Mouse (Mus musculus) layer of hippocampus, adult 8-10 months (tissue): ENCODE measurements at regions not wholly inside any gene's neighbourhood (a gene's known extent, or its start where the extent isn't known, plus 50 kb on each side); places are given as distances from the start of the nearest gene placed in this dataset.

Experiments used
- DNase-seq, 2 experiments: peaks; one replicate each; pipeline ENCODE4 v3.0.0; 2022; ENCODE audit warnings: low spot score in 2 of 2

DNA sequence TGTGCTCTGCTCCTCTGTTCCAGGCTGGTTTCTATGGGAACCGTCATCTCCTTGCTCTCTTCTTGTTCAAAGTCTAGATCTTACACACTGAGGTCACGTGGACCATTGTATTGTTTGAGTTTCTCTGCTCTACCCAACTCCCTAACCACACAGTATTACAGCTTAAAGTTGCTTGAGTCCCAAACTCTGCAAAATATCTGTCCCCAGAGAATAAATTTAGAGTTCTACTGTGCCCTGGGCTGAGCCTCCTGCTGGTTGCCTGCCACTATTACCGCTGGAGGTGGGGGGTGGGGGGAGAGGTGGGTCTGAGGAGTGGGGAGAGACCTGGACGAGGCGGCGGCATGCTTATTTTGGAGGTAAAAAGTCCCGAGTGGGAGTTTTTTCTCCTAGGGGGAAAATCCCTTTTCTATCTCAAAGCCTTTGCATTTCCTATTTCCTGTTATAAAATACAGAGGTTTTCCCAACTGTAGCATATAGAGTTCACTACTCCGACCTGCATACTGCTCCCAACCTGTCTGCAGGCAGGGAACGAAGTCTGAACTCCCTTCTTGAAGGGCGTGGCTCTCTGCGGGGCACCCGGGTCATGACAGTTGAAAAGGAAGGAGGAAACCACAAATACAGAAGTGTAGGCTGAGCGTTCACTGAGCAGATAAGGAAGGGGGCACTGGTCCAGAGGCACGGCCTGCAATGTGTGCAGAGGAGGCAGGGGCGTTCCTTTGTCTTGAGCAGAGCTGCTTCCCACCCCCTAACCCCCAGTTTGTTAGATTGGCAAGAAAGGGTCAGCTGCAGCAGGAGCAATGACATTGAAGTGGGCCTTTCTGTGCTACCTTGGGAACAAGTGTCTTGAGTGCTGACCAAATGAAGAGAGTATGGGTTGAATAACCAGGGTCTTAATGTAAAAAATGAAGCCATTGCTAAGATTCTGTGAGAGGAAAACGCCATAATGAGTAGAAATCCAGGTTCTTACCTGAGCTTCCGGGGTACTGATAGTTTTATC is 188.7 kb downstream of the Akap7 start:
- no peak for DNase-seq

DNA sequence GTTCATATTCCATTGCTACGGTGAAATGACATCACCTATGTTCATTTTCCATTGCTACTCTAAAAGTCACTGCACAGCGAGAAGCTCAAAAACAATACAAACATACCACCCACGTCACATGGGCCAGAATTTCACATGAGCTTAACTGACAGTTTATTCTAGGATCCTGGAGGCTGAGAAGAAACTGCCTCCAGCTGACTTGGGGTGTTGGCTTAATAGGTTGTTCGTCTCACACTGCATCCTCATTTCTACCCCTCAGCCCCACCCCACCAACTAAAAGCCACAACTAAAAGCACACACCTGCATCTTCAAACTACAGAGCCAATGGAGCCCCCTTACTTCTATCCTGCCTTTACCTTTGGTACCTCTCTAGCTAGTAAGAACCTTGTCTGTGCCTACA is 187.0 kb upstream of the Arg1 start:
- no peak for DNase-seq

DNA sequence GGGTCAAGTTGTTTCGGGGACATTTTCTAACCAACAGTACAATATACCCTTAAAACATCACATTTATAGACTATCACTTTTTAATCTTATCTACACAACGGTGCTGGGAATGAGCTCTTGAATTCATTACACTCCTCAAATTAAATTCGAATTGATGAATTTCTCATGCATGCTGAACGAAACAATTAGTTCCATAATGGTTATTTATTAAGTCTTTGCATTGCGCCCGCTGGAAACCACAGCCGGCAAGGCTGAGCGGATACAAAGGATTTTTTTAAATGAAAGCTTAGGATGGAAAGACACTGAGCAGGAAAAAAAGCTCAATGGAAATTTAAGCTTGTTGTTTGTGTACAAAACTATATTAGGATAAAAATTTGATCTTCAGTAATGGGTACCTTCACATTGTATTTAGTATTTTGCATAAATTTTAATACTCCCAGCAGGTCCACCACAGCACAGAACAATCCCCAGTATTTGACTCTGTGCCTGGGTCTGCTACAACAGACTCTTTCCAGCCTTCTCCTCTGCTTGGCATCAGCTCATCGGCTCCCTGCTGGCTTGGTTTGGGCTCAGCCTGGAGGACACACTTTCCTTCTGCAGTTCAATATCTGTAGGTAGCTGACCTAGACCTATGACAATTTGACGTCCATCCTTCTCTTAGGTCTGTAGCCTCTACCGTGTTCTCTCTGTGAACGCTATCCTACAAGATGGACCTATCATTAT is 185.3 kb upstream of the Arg1 start:
- no peak for DNase-seq

DNA sequence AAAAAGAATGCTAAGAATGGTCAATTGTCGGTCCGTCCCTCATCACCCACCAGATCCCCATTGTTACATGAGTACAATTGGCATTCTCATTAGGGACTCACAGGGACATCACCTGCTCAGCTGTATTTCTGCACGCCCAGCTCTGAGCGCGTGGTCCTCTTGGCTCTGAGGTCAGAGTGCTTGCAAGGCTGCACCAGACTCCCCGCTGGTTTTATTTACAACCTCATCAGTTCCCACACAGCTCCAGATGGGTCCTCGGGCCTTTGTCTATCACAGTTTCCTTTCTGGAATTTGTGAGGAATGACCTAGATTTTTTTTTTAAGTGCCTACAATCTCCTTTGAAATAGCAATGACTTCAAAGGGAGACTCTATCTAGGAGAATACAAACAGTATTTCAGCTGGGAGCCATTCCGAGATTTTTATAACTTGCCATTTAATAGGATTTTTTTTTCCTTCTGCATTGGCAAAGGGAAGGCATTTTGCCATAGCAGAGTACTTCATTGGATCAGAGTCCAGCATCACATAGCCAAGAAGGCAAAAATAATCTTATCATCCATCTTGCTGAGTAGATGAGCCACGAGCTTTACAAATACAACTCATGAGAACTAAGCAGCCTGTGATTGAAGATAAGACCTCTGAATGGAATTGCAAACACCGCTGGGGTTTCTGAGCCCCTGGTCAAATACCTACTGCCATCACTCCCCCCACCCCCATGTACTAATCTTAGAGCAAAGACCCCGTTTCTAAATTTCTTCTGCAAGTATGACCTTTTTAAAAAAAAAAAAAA is 184.5 kb upstream of the Arg1 start:
- DNase-seq = peak in 1 of 2 experiments; percentile 14

DNA sequence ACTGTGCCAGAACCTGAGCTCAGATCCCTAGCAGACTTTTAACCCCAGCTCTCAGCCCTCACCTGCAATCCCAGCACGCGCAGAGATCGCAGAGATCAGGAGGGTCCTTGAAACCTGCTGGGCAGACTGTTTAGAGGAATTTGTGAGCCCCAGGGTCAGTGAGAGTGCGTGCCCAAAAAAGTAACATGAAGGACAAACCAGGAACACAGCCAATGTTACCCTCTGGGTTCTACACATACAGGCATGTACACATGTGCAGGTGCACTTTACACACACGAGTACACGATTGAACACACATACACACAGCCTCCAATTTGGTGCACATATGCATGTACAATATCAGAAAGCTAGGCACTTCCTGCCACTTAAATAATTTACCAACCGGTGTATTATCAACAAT is 183.9 kb upstream of the Arg1 start:
- DNase-seq = no peak

DNA sequence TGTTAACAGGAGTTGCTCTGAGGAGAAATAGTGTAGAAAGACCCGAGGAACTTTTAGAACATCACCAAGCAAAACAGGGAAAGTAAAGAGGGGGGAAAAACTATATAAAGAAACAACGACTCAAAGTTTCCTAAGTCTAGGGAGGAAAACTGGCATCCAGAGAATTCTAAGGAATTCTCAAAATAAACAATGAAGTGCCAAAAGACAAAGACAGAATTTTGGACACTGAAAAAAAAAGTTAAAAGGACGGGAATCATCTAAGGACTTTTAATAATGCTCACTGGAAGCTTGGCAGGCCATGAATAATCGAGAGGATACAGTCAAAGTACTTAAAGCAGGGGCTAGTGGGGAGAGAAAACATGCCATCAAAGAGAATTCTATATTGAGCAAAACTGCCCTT is 170.8 kb upstream of the Arg1 start:
- no peak for DNase-seq

DNA sequence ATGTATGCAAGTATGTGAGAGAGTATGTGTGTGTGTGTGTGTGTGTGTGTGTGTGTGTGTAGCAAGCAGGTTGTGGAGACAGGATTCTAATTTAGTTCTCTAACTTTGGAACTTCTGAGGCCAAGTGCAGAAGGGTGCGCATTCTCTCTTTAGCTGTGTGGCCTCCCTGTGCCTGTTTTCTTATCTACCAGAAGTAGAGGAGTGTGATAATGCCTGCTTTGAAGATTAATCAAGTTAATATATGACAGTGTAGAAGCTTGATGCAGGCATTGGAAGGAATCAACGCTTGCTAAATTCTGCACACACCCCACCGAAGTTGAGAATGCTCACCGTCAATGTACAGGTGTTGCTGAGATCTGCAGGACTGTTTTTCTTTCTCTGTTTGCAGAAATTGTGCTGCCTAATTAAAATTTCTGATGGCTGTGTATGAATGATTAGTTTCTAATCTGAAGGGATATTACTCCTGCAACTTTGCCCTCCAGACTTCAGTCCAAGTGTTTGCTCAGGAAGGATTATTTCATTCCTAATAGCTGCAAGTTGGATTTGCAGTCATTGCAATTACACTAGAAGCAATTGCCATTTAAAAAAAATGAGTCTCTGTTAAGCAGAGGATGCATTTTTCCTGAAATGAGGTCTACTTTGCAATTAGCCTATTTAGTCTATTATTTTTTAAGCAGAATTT is 162.6 kb upstream of the Arg1 start:
- DNase-seq = no peak

DNA sequence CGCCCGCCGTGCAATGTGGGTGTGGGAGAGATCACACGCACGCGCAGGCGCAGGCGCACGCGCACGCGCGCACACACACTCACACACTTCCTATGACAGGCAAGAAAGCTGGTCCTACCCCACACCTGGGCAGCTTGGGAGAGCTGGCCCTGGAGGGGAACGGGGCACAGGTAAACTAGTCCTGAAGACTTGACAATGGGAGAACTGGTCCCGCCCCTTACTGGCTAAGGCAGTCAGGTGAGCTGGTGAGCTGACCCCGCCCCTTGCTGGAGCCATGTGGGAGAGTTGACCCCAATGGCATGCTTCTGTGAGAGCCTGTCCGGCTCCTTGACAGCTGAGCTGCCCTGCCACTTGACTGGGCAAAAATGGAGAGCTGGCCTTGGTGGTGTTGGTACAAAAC is 159.5 kb upstream of the Arg1 start:
- no peak for DNase-seq

DNA sequence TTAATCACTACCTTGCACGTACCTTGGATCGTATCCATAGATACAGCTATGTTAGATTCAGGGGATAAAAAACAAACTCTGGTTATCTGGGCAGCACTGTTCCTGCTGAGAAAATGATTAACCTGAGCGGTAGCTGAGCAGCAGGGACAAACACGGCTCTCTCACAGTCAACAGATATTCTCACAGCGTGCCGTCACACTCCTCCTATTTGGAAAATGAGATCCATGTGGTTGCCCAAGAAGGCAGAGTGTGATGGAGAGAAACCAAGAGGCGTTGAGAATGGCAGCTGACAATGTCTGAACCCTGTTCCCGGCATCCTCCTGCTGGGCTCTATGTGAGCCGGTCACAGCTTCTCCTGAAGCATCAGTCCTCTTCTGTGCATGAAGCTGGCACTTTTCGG is 155.6 kb upstream of the Arg1 start:
- no peak for DNase-seq

DNA sequence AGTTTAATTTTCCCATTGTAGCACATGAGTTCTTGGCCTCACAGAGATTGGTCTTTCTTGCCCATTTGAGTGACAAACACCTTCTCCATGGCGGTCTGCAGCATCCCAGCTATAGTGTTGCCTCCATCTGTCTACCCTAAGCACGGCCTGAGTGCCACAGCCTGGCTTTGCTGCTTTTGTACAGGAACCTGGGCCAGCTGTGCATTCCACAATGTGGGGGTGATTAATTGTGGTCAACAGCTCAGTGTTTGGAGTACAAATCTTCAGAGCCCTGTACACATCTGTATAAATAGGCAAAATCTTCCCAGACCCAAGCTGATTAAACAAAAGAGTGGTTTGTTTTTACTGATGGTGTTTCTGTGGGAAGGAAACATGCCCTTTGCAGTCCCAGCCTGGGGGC is 145.3 kb upstream of the Arg1 start:
- no peak for DNase-seq

DNA sequence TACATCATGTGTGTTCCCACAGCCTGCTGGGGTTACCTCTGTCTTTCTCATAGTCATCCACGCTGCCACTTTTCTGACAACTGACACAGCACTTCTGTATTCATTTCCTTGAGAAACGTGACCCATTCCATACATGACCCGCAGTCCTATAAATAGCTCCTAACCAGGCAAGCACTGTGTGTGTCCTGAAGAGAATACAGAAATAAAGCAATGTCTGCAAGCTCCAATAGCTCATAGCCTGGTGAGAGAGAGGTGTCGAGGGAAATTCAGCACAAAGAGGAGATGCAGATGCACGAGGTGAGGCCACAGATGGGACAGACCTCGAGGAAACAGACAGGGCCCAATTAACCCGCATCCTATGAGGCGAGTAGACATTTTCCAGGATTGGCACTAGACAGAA is 141.0 kb upstream of the Arg1 start:
- DNase-seq = no peak

DNA sequence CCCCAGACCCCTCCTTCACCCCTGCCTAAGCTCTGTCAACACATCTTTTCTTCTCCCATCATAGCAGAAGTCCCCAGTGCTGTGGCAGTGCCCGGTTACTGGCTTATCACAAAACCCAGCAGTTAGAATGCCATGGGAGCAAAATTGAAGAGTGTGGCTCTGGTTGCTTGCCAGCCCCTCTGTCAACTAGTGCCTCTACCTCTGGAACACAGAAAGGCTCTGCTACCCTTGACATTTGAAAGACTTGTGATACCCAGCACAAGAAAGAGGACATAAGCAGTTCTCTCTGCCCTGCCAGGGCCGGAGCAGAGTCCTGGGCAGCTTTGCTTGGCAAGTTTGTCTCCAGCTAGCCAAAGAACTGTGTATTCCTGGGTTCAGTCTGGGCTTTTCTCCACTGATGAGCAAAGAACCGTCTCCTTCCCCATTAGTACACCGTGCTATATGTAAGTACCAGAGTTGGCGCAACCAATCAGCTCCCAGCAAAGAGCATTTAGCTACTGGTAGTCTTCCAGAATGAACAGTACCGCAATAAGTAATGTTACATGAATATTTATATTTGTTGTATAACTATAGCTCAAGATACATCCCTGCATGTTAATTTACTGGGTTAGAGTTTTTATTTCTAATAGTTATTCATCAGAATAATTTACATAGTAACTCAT is 137.5 kb upstream of the Arg1 start:
- DNase-seq = no peak

DNA sequence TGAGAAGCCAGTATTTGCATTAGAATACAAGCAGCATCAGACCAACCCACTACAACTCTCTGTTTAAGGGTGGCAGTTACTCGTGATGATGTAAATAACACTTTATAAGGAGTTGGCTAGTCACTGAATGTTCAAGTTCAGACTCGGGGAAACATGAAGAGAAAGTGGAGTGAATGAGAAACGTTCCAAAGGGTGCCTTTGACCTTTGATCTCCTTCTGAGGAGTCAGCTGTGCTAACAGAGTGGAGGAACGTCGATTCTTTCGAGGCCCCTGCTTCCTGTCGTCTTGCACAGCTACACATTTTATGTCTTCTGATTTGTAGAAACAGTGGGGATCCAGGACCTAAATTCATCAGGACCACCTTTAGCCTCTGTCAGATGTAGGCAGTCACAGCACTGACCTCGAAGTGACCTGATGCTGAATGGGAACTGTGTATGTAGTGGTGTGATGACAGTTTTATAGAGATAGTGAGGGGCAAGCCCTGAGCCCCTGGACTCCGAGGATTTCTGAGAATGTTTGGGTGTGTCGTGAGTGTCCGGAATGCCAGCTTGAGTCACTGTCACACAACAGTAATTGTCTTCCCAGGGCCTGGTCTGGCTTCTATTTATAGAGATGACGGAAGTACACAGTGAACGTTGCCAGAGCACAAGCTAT is 134.2 kb upstream of the Arg1 start:
- no peak for DNase-seq

DNA sequence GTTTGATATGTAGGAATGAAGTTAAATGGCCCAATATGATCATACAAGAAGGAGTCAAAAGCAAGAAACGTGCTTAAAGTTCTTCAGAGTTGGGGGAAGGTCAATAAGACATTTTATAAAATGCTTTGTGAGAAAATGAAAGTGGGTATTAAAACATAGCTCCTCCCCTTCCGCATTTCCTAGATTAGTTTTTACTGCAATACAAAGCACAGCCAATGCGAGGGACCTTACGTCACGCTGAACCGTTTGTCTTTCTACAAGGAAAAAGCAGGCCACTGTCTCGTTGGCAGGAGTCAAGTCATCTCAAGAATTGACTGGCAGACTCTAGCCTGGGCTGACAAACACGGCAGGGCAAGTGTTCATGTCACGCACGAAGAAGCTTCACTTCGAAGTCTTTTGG is 131.4 kb upstream of the Arg1 start:
- DNase-seq = no peak

DNA sequence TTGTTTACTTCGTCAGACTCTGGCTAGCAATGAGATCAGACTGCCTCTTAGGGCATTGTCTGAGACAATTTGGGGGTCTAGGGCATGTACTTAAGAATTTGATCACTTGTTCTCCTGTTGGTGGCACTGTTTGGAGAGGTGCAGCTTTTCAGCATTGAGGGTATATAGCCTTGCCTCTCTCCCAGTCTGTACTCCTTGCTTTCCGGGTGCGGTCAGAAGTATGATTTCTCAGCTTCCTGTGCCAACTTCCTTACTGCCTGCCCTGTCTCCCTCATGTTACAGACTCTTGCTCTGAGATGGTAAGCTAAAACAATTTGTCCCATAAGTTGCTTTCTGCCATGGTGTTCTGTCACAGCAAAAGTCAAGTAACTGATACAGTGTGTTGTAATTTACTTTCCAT is 124.7 kb upstream of the Arg1 start:
- no peak for DNase-seq

DNA sequence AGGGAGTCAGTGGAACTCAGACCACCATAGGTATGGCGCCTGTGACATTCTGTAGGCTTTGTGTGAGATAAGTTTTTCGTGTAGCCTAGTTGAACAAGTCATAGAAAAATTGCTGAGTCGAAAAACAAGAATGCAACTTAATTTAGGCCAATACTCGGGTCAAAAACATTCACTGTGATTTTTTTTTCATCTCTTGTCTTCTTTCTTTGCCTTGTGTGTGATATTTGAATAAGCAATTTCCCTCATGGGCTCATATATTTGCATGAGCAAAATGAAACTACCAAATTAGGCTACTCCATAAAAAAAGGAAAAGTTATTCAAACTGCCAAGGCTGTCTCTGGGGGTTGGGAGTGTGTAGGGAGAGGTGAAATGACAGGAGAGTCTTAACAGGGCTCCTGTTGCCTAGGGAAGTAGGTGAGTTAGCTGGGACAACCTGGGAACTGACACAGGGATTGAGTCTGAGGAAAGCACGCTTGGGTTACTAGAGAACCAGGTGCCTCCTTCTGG is 124.1 kb upstream of the Arg1 start:
- no peak for DNase-seq

DNA sequence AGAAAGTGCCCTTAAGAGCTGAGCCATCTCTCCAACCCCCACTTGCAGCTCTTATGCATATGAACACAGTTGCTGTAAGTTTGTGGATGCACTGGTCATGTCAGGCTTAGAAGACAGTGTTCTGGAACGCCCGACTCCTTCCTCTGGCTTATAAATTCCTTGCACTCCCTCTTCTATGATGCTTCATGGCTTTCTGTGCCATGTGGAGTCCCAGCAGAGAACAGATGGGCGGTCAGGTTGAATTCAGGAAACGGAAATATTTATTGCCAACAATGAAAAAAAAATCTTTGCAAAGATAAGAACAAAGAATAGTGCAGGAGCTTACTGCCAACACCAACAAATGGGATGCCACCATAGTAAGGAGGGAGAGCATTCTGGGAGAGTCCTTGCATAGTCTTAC is 113.9 kb upstream of the Arg1 start:
- DNase-seq = no peak

DNA sequence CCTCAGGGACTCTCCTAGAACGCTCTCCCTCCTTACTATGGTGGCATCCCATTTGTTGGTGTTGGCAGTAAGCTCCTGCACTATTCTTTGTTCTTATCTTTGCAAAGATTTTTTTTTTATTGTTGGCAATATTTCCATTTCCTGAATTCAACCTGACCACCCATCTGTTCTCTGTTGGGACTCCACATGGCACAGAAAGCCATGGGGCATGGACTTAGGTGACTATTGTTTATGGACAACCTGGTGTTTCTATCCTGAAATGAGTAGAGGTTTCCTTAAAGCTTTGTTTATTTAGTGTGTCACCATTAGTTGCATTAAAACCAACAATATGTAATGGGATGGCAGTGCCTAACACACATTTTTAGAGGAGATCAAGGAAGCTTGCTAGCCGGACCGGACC is 112.6 kb upstream of the Arg1 start:
- no peak for DNase-seq

DNA sequence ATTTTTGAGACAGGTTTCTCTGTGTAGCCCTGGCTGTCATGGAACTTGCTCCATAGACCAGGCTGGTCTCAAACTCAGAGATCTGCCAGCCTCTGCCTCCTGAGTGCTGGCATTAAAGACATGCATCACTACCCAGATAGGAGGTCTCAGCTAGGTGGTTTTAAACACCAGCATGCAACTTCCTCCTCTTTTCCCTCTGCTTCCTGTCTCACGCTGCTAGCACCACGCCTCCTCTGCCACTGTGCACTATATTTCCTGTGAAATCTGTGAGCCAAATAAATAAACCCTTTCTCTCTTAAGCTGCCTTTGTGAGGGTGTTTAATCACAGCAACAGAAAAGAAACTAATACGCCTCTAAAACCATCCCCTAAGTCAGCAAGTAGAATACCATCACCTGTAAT is 109.6 kb upstream of the Arg1 start:
- no peak for DNase-seq

DNA sequence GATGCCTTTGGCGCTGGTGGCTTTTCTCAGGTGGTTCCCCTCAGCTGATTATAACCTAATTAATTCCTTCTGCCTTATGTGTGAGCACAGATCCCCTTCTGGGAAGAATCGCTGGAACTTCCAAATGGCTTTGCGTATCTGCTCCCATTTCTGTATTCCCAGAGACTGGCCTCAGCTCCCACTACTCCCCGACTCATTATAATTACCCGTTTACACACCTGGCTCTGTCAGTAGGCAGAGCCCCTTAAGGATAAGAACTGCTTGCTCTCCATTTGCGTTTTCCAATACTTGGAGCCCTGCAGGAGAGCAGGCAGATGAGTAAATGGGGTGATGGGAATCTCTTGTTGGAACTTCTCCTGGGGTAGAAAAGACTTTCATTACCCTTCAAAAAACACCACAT is 108.1 kb upstream of the Arg1 start:
- no peak for DNase-seq
